Mouse (Mus musculus) macrophage (primary cell): ENCODE results near the gene Vmn1r151. TPM values are rescaled to one million over a fixed set of nuclear protein-coding genes. Genes with fewer than 3 reads are reported as not detected.
"Not testable (repeated sequence)": the region's sequence is repeated elsewhere in the genome, so short reads cannot be mapped to it uniquely, and the experiment has no call there.

Experiments used
- H3K27ac ChIP-seq: fragments of 350-480 bp; formaldehyde crosslinking; 2 replicates; pipeline ENCODE4 v1.9.0; 2021
- H3K36me3 ChIP-seq: fragments of 350-480 bp; formaldehyde crosslinking; 2 replicates; pipeline ENCODE4 v1.9.0; 2021; ENCODE audit errors: inconsistent target
- H3K4me3 ChIP-seq: fragments of 350-480 bp; formaldehyde crosslinking; 2 replicates; pipeline ENCODE4 v1.9.0; 2021; ENCODE audit errors: inconsistent target
- H3K79me2 ChIP-seq: fragments of 350-480 bp; formaldehyde crosslinking; 2 replicates; pipeline ENCODE4 v1.9.0; 2021; ENCODE audit errors: inconsistent target
- WGBS: methylation state at CpG from one replicate; pipeline ENCODE4 v1.1.7; 2026; ENCODE audit warnings: inconsistent platforms; ENCODE audit not compliant: missing documents; 5-methylcytosine and 5-hydroxymethylcytosine counted together
- polyA plus RNA-seq: library from polyadenylated mRNA; stranded (reverse); fragments of 250-400 nt; gene quantifications from 3 replicates; pipeline ENCODE4 v1.2.4, GENCODE M21; 2018; ENCODE audit warnings: inconsistent platforms
- total RNA-seq, 78 experiments: library from RNA; depleted of rRNA; stranded (reverse); fragments of 250-400 nt; gene quantifications; 1 replicate in 9 of 78; 2 replicates in 24 of 78; 3 replicates in 43 of 78; 4 replicates in 2 of 78; pipeline ENCODE4 v1.2.4; 2018; ENCODE audit warnings: inconsistent platforms in 56 of 78

Gene Vmn1r151
- total RNA-seq (2018; cell fraction: chromatin; rRNA removed): not detected
- total RNA-seq (2018; cell fraction: cytosol; rRNA removed): not detected
- total RNA-seq (2018; cell fraction: nucleus; rRNA removed): not detected
- not detected in 3 replicates for polyA plus RNA-seq

DNA sequence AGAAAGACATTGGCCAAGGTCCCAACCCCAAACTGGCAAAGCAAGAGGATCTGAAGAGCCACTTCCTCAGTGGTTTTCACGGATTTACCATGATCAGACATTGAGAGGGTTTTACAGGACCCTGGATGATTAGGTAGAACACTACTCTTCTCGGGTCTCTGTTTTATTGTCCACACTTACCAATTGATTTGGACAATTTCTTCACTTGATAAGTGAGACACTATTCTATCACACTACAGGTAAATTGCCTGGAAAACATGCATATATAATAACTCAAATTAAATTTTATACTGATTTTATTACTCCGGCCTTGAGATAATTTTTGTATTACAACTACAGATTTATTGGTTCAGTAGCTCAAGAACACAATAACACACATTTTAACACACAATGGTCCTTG is at the start of gene Vmn1r151:
Gene Vmn1r151 (minus strand): TSS at position 101 of the 400 bp plus-strand sequence.
- not testable (repeated sequence) for H3K4me3 ChIP-seq, H3K36me3 ChIP-seq, H3K79me2 ChIP-seq, H3K27ac ChIP-seq
- no CpG with 5 or more reads among the region's 3 CpGs for WGBS

DNA sequence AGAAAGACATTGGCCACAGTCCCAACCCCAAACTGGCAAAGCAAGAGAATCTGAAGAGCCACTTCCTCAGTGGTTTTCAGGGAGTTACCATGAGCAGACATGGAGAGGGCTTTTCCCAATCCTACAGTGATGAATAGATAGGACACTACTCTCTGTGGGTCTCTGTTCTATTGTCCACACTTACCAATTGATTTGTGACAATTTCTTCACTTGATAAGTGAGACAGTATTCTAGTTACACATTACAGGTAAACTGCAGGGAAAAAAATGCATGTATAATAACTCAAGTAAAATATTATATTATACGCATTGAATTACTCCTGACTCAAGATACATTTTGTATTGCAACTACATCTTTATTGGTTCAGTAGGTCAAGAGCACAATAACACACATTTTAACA is 35.3 kb upstream of the Vmn1r151 start, which contains the start of gene Gm8677:
Gene Gm8677 (minus strand): TSS at position 101 of the 400 bp plus-strand sequence.
- WGBS: no CpG with 5 or more reads among the region's 1 CpGs
- not testable (repeated sequence) for H3K79me2 ChIP-seq, H3K27ac ChIP-seq

DNA sequence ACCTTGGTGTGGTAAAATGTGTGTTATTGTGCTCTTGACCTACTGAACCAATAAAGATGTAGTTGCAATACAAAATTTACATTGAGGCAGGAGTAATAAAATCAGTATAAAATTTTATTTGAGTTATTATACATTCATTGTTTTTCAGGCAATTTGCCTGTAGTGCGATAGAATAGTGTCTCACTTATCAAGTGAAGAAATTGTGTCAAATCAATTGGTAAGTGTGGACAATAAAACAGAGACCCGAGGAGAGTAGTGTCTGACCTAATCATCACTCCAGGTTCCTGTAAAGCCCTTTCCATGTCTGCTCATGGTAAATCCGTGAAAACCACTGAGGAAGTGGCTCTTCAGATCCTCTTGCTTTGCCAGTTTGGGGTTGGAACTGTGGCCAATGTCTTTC is 23.2 kb upstream of the Vmn1r151 start, which contains the start of gene Vmn1r152:
Gene Vmn1r152 (plus strand): TSS at position 301 of the 400 bp plus-strand sequence.
- H3K4me3 ChIP-seq, H3K36me3 ChIP-seq, H3K79me2 ChIP-seq, H3K27ac ChIP-seq: not testable (repeated sequence)
- WGBS: no CpG with 5 or more reads among the region's 3 CpGs

More for the DNA sequence above, 35.3 kb upstream of the Vmn1r151 start, which contains the start of gene Gm8677:
- not testable (repeated sequence) for H3K36me3 ChIP-seq, H3K4me3 ChIP-seq

DNA sequence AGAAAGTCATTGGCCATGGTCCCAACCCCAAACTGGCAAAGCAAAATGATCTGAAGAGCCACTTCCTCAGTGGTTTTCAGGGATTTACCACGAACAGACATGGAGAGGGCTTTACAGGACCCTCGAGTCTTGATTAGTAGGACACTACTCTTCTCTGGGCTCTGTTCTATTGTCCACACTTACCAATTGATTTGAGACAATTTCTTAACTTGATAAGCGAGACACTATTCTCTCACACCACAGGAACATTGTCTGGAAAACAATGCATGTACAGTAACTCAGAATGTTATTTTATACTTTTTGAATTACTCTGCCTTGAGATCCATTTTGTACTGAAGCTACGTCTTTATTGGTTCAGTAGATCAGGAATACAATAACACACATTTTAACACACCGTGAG is 35.5 kb downstream of the Vmn1r151 start, which contains the start of gene Gm10665:
Gene Gm10665 (minus strand): TSS at position 101 of the 400 bp plus-strand sequence.
- not testable (repeated sequence) for H3K36me3 ChIP-seq, H3K79me2 ChIP-seq, H3K4me3 ChIP-seq, H3K27ac ChIP-seq
- no CpG with 5 or more reads among the region's 5 CpGs for WGBS

Other genes starting within 250 kb of the Vmn1r151 start
- not detected in 3 replicates for gene Gm4187, start 170.0 kb downstream of the Vmn1r151 start, polyA plus RNA-seq
- not detected in 3 replicates for gene Gm8660, start 128.6 kb downstream of the Vmn1r151 start, polyA plus RNA-seq
- not detected in 3 replicates for gene Vmn1r148, start 86.1 kb downstream of the Vmn1r151 start, polyA plus RNA-seq
- not detected in 3 replicates for gene Vmn1r149, start 61.4 kb downstream of the Vmn1r151 start, polyA plus RNA-seq
- not detected in 3 replicates for gene Gm10665, start 35.6 kb downstream of the Vmn1r151 start, polyA plus RNA-seq
- gene Vmn1r152, start 23.3 kb upstream of the Vmn1r151 start, polyA plus RNA-seq: not detected in 3 replicates
- gene Gm8677, start 35.2 kb upstream of the Vmn1r151 start, polyA plus RNA-seq: not detected in 3 replicates
- not detected in 3 replicates for gene Gm4201, start 65.7 kb upstream of the Vmn1r151 start, polyA plus RNA-seq
- not detected in 3 replicates for gene Gm4565, start 88.4 kb upstream of the Vmn1r151 start, polyA plus RNA-seq
- not detected in 3 replicates for gene Vmn1r155, start 158.3 kb upstream of the Vmn1r151 start, polyA plus RNA-seq
- gene Gm8693, start 192.6 kb upstream of the Vmn1r151 start, polyA plus RNA-seq: not detected in 3 replicates
- gene Gm4567, start 220.0 kb upstream of the Vmn1r151 start, polyA plus RNA-seq: not detected in 3 replicates